Mouse (Mus musculus): ENCODE measurements around the gene Polr3c. TPM values are rescaled to one million over a fixed set of nuclear protein-coding genes. Genes with fewer than 3 reads are reported as not detected.
"Not testable (repeated sequence)": the region's sequence is repeated elsewhere in the genome, so short reads cannot be mapped to it uniquely, and the experiment has no call there.

The Polr3c gene
- polyA plus RNA-seq, 1 experiment from 2014 or later: 35.3 TPM

DNA sequence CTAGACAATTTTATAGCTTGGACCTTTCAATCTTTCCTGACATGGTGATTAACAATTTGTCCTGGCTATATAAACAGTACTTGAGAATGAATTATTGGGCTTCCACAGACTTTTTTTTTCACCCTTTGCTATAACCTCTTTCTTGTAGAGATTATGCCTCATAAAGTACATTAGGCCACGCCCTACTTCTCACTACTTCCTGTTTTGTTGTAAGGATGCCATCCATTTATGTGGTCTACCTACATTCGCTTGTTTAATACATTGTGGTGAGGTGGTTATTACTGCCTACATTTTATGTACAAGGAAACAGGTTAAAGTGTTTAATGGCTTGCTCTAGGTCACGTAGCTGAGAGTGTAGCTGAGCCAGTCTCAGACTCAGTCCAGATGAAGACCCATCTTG is 52.3 kb downstream of the Polr3c start:
- no peak overlapping the region for H3K4me2 ChIP-seq (ENCODE audit: low read depth, low read length)
- WGBS: 70% methylated on average over 3 of the region's 3 CpGs

DNA sequence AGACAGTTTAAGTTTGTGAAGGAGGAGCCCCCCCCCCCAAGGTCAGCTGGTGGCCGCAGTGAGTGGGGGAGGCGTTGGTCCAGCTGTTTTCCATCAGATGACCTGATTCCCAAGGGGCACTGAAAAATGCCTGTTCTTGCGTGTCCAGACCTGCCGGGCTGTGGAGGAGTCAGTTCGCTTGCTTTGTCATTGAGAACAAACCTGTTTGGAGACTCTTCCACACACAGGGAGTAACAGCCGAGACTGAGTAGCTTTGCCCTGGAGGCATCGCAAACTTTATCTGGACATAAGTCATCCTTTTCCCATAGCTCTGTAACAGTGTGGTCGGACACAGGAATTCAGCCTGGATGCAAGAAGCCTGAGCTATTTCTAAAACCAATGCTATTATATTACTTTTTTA is 53.0 kb downstream of the Polr3c start:
- H3K27me3 ChIP-seq (ENCODE audit: control insufficient read depth, insufficient read depth, low read length): no peaks in the 10 kb centered on the region
- H3K4me2 ChIP-seq (ENCODE audit: low read depth, low read length): no peak overlapping the region
- WGBS: 68% methylated on average over 8 of the region's 8 CpGs
- no peak overlapping the region for H3K4me3 ChIP-seq (ENCODE audit: low read depth, low read length)
- no peaks in the 10 kb centered on the region for H3K4me1 ChIP-seq (ENCODE audit: control insufficient read depth, insufficient read depth, low read length)
- no peak overlapping the region for H3K27ac ChIP-seq (ENCODE audit: low read depth, low read length)
- H3K36me3 ChIP-seq (ENCODE audit: control insufficient read depth, insufficient read depth, low read length): no peaks in the 10 kb centered on the region
- no peak for ATAC-seq (ENCODE audit: low read depth)
- no peaks in the 10 kb centered on the region for H3K9me3 ChIP-seq (ENCODE audit: control insufficient read depth, low read length)
- H3K9ac ChIP-seq (replicated peaks; ENCODE audit: low read depth, low read length): no peak overlapping the region

More for the DNA sequence above, 52.3 kb downstream of the Polr3c start:
- no peaks in the 10 kb centered on the region for H3K4me1 ChIP-seq (ENCODE audit: control insufficient read depth, insufficient read depth, low read length)
- no peaks in the 10 kb centered on the region for H3K27me3 ChIP-seq (ENCODE audit: control insufficient read depth, insufficient read depth, low read length)
- H3K36me3 ChIP-seq (ENCODE audit: control insufficient read depth, insufficient read depth, low read length): no peaks in the 10 kb centered on the region
- H3K27ac ChIP-seq (ENCODE audit: low read depth, low read length): no peak overlapping the region
- H3K4me3 ChIP-seq (ENCODE audit: low read depth, low read length): no peak overlapping the region
- no peak overlapping the region for H3K9ac ChIP-seq (replicated peaks; ENCODE audit: low read depth, low read length)
- no peak for ATAC-seq (ENCODE audit: low read depth)
- no peaks in the 10 kb centered on the region for H3K9me3 ChIP-seq (ENCODE audit: control insufficient read depth, low read length)

GRCm38 (mm10) chr3:96673514-96673913 is 53.9 kb downstream of the Polr3c start:
- no peaks in the 10 kb centered on the region for H3K36me3 ChIP-seq (ENCODE audit: control insufficient read depth, insufficient read depth, low read length)
- no peak overlapping the region for H3K4me3 ChIP-seq (ENCODE audit: low read depth, low read length)
- no peak overlapping the region for H3K27ac ChIP-seq (ENCODE audit: low read depth, low read length)
- H3K27me3 ChIP-seq (ENCODE audit: control insufficient read depth, insufficient read depth, low read length): no peaks in the 10 kb centered on the region
- H3K4me2 ChIP-seq (ENCODE audit: low read depth, low read length): no peak overlapping the region
- H3K9me3 ChIP-seq (ENCODE audit: control insufficient read depth, low read length): no peaks in the 10 kb centered on the region
- no peak overlapping the region for H3K9ac ChIP-seq (replicated peaks; ENCODE audit: low read depth, low read length)
- ATAC-seq (ENCODE audit: low read depth): no peak
- no peaks in the 10 kb centered on the region for H3K4me1 ChIP-seq (ENCODE audit: control insufficient read depth, insufficient read depth, low read length)
- 64% methylated on average over 4 of the region's 4 CpGs for WGBS

- WGBS: 95% methylated on average over 5 of the region's 5 CpGs
- Histone ChIP-seq H3K9me3 (ENCODE audit: control insufficient read depth, low read length) (no peaks in the 10 kb centered on the region), H3K4me1 (ENCODE audit: control insufficient read depth, insufficient read depth, low read length) (no peaks in the 10 kb centered on the region), H3K27me3 (ENCODE audit: control insufficient read depth, insufficient read depth, low read length) (no peaks in the 10 kb centered on the region), H3K27ac (ENCODE audit: low read depth, low read length) (no peak overlapping the region), H3K36me3 (ENCODE audit: control insufficient read depth, insufficient read depth, low read length) (no peaks in the 10 kb centered on the region), H3K4me2 (ENCODE audit: low read depth, low read length) (no peak overlapping the region), H3K4me3 (ENCODE audit: low read depth, low read length) (no peak overlapping the region), H3K9ac (replicated peaks; ENCODE audit: low read depth, low read length) (no peak overlapping the region)
- no peak for ATAC-seq (ENCODE audit: low read depth)
Measured at GRCm38 (mm10) chr3:96671519-96671918, 55.9 kb downstream of the Polr3c start.

DNA sequence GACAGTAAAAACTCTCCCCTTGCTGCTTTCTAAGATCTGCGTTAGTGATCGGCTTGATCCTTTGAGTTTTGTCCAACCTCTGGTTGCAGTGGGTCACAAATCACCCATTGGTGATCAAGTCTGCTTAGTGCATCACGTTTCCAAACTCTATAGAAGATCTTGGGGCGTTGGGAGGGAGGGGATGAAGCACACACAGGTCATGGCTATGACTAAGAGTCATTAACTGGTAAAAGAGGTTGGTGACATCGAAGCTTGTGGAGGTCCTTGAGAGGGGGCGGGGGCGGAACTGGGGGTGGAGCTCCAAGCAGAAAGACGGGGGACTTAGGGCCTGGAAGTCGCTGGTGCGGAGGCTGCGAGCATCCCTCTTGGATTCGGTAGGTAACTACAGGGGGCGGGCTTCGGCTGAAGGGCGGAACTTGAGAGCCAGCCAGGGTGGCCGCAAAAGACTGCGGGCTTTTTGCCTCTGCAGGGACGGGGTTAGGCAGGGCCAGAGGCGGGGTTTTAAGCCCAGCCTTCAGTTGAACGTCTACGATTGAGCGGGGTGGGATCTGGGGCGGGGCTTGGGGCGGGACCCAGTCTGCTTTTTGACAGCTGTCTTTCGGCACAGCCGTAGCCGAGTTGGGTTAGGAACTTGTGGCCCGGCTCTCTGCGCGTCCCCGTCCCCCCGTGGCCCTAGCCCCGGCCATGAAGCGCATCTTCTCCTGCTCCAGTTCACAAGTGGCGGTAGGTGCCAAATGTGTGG is 57.5 kb downstream of the Polr3c start, which contains the start of gene Ankrd35:
Gene Ankrd35, plus strand, starts transcription at position 405 of the 742 bp plus-strand sequence.
- no peak within 1 kb of the TSS for H3K27ac ChIP-seq (ENCODE audit: low read depth, low read length)
- no peaks in the 10 kb centered on the region for H3K27me3 ChIP-seq (ENCODE audit: control insufficient read depth, insufficient read depth, low read length)
- H3K4me3 ChIP-seq (ENCODE audit: low read depth, low read length): peak within 1 kb of the TSS; percentile 34
- no peaks in the 10 kb centered on the region for H3K9me3 ChIP-seq (ENCODE audit: control insufficient read depth, low read length)
- peak; percentile 93 for ATAC-seq (ENCODE audit: low read depth)
- WGBS: 4% methylated on average over 34 of the region's 35 CpGs
- H3K4me2 ChIP-seq (ENCODE audit: low read depth, low read length): peak within 1 kb of the TSS; percentile 66
- H3K36me3 ChIP-seq (ENCODE audit: control insufficient read depth, insufficient read depth, low read length): no peaks in the 10 kb centered on the region
- H3K9ac ChIP-seq (replicated peaks; ENCODE audit: low read depth, low read length): peak within 1 kb of the TSS; percentile 21; the same call in 1 of the 2 replicates
- H3K4me1 ChIP-seq (ENCODE audit: control insufficient read depth, insufficient read depth, low read length): no peaks in the 10 kb centered on the region

DNA sequence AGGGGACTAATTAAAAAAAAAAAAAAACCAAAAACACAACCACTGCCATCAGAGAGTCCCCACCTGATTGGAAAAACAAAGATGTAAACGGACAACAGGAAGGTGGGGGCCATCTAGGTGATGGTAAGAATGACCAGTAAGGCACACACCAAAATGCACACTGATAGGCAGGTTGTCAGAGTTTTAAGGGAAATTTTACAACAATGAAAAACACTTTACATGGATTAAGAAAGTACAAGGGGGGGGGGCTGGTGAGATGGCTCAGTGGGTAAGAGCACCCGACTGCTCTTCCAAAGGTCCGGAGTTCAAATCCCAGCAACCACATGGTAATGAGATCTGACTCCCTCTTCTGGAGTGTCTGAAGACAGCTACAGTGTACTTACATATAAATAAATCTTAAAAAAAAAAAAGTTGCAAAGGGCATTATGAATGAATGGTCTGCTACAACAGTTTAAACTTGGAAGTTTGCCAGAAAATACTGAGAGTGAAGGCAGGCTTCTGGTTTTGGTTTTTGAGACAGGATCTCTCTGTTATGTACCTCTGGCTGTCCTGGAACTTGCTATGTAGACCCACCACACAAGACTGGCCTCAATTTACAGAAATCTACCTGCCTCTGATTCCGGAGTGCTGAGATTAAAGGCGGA is 58.9 kb downstream of the Polr3c start:
- Histone ChIP-seq H3K9ac (replicated peaks; ENCODE audit: low read depth, low read length) (no peak overlapping the region), H3K4me3 (ENCODE audit: low read depth, low read length) (no peak overlapping the region), H3K4me2 (ENCODE audit: low read depth, low read length) (no peak overlapping the region), H3K36me3 (ENCODE audit: control insufficient read depth, insufficient read depth, low read length) (no peaks in the 10 kb centered on the region), H3K27me3 (ENCODE audit: control insufficient read depth, insufficient read depth, low read length) (no peaks in the 10 kb centered on the region), H3K27ac (ENCODE audit: low read depth, low read length) (no peak overlapping the region), H3K4me1 (ENCODE audit: control insufficient read depth, insufficient read depth, low read length) (no peaks in the 10 kb centered on the region), H3K9me3 (ENCODE audit: control insufficient read depth, low read length) (no peaks in the 10 kb centered on the region)
- 92% methylated on average over 5 of the region's 5 CpGs for WGBS
- ATAC-seq (ENCODE audit: low read depth): no peak

DNA sequence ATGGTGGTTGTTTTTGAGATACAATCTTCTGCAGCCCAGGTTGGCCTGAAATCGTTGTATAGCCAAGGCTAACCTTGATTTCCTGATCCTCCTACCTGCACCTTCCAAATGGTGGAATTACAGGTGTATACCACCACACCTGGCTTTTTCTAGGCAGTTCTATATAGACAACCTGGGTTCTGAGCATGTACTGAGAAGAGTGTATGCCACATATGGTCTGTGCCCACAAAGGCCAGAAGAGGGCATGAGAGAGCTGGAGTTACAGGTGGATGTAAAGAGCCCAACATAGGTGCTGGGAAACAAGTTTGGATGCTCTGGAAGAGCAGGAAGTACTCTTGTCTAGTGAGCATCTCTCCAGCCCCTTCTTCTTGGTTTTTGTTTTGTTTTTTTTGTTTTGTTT is 60.1 kb downstream of the Polr3c start:
- Histone ChIP-seq H3K4me2 (ENCODE audit: low read depth, low read length) (no peak overlapping the region), H3K4me1 (ENCODE audit: control insufficient read depth, insufficient read depth, low read length) (0 out of 2 replicates have a peak, but pooled peaks cover 2% of the 10 kb centered on the region)
- 41% methylated on average over 1 of the region's 1 CpGs for WGBS

DNA sequence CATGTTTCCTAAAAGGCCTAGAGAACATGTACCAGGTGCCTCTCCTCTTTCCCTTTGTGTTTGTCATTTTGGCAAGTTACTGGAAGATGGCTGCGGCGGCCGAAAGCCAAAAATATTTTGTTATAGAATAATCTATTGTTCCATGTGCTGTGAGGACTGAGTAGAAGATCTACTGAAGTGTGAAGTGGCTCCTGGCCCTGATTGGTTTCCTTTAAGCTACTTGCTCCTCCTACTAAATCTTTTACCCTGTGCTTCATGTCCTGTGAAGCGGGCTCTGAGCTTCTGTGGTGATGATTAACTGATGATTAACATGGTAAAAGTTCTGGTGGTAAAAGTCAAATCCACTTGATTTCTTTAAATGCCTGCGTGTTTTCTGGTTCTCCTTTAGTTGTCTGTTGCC is 60.5 kb downstream of the Polr3c start:
- H3K4me3 ChIP-seq (ENCODE audit: low read depth, low read length): no peak overlapping the region
- no peak overlapping the region for H3K4me2 ChIP-seq (ENCODE audit: low read depth, low read length)
- H3K27me3 ChIP-seq (ENCODE audit: control insufficient read depth, insufficient read depth, low read length): no peaks in the 10 kb centered on the region
- 0 out of 2 replicates have a peak, but pooled peaks cover 2% of the 10 kb centered on the region for H3K4me1 ChIP-seq (ENCODE audit: control insufficient read depth, insufficient read depth, low read length)
- no peak overlapping the region for H3K27ac ChIP-seq (ENCODE audit: low read depth, low read length)
- H3K36me3 ChIP-seq (ENCODE audit: control insufficient read depth, insufficient read depth, low read length): no peaks in the 10 kb centered on the region
- no peak for ATAC-seq (ENCODE audit: low read depth)
- 94% methylated on average over 5 of the region's 5 CpGs for WGBS
- no peaks in the 10 kb centered on the region for H3K9me3 ChIP-seq (ENCODE audit: control insufficient read depth, low read length)
- no peak overlapping the region for H3K9ac ChIP-seq (replicated peaks; ENCODE audit: low read depth, low read length)

More for the DNA sequence above, 60.1 kb downstream of the Polr3c start:
- Histone ChIP-seq H3K27ac (ENCODE audit: low read depth, low read length) (no peak overlapping the region), H3K9me3 (ENCODE audit: control insufficient read depth, low read length) (no peaks in the 10 kb centered on the region), H3K4me3 (ENCODE audit: low read depth, low read length) (no peak overlapping the region), H3K9ac (replicated peaks; ENCODE audit: low read depth, low read length) (no peak overlapping the region), H3K36me3 (ENCODE audit: control insufficient read depth, insufficient read depth, low read length) (no peaks in the 10 kb centered on the region), H3K27me3 (ENCODE audit: control insufficient read depth, insufficient read depth, low read length) (no peaks in the 10 kb centered on the region)
- ATAC-seq (ENCODE audit: low read depth): no peak

DNA sequence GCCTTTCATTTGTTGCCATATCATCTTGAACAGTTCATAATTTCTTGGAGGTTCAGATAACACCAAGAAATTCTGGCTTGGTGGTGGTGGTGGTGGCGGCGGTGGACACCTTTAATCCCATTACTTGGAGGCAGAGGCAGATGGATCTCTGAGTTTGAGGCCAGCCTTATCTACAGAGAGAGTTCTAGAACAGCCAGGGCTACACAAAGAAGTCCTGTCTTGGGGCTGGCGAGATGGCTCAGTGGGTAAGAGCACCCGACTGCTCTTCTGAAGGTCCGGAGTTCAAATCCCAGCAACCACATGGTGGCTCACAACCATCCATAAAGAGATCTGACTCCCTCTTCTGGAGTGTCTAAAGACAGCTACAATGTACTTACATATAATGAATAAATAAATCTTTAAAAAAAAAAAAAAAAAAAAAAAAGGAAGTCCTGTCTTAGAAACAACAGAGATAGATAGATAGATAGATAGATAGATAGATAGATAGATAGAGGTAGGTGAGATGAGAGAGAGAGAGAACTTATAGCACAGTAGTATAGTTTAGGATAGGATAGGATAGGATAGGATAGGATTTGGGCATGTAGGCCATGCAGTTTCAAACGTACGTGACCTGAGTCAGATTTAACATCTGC is 61.6 kb downstream of the Polr3c start:
- ATAC-seq (ENCODE audit: low read depth): not testable (repeated sequence)

More for the DNA sequence above, 61.6 kb downstream of the Polr3c start:
- not testable (repeated sequence) for H3K27me3 ChIP-seq (ENCODE audit: control insufficient read depth, insufficient read depth, low read length); H3K9ac ChIP-seq (replicated peaks; ENCODE audit: low read depth, low read length); H3K36me3 ChIP-seq (ENCODE audit: control insufficient read depth, insufficient read depth, low read length); H3K4me1 ChIP-seq (ENCODE audit: control insufficient read depth, insufficient read depth, low read length); H3K9me3 ChIP-seq (ENCODE audit: control insufficient read depth, low read length); H3K4me3 ChIP-seq (ENCODE audit: low read depth, low read length); H3K4me2 ChIP-seq (ENCODE audit: low read depth, low read length); H3K27ac ChIP-seq (ENCODE audit: low read depth, low read length)
- 84% methylated on average over 7 of the region's 7 CpGs for WGBS

Data from neural tube, embryonic 14.5 days (tissue).